Mouse (Mus musculus): Measurements from ENCODE around the gene Pkd1l3.

GRCm38 (mm10) chr8:109578900-109579301, 35.4 kb upstream of the Pkd1l3 start, which contains the start of gene Hp:
- TF ChIP-seq MYB (IDR thresholded peaks at IDR 0.05; ENCODE audit: low read depth, low read length), result no peak
- TF ChIP-seq CTCF (IDR thresholded peaks at IDR 0.05 in 2 of 3, conservative IDR thresholded peaks at IDR 0.05 in 1 of 3; ENCODE audit: control insufficient read depth in 1 of 3, insufficient read depth in 1 of 3, low read depth in 2 of 3, low read length in 3 of 3, poor library complexity in 1 of 3, severe bottlenecking in 1 of 3), result no peak
- TF ChIP-seq SIN3A (IDR thresholded peaks at IDR 0.05; ENCODE audit: low read length), result no peak
- TF ChIP-seq JUND (IDR thresholded peaks at IDR 0.05; ENCODE audit: low read depth, low read length), result no peak
- TF ChIP-seq GABPA (IDR thresholded peaks at IDR 0.05; ENCODE audit: low read depth, low read length), result no peak
- no peak for TF ChIP-seq RAD21 (IDR thresholded peaks at IDR 0.05; ENCODE audit: low read depth, low read length)
- no peak for TF ChIP-seq EP300 (IDR thresholded peaks at IDR 0.05; ENCODE audit: low read depth in 1 of 2, low read length in 2 of 2)
- no peak for TF ChIP-seq CHD1 (IDR thresholded peaks at IDR 0.05; ENCODE audit: low read depth, low read length)
- TF ChIP-seq ELF1 (IDR thresholded peaks at IDR 0.05; ENCODE audit: low read depth, low read length), result no peak
